Mouse (Mus musculus): ENCODE results near the gene 9030612E09Rik.

9030612E09Rik gene

DNA sequence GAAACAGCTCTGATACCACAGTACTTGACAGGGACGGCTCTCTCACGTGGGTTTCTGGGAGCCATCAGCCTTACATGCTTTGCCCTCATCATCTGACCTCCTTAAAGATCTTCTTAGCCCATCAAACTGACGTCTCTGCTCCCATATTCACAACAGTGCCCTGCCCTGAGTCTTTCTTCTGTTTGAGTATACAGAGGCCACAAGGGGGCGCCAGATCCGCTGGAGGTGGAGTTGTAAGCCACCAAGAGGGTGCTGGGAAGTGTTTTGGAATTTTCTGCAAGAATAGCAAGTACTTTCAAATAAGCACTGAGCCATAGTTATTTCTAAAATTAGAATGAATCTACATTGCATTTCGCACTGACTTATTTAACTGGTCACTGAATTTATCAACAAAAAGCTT, 37.4 kb downstream of the 9030612E09Rik start:
- DNase-seq, result peak; percentile 84

DNA sequence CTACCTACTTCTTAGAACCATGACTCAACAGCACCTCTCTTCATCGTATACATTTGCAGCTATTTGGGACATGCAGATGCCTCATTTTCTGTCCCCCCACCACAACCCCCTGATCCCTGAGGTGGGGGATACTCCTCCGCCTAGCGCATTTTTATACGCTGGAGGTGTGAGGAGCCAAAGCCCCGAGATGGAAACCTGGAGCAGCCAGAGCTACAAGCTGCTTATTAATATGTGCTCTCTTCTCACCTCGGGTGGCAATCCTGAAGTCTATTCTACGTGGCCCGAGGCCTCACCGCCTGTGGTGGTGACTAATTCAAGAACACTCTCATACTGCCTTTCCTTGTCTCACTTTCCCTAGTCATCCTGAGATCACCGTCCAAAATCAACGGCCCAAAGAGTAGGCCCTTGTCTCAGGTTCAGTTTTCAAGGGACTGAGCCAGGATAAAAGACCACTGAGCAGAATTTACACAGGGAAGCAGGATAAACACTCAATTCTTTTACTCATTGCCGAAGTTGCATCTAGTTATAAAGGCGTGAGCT, 42.9 kb downstream of the 9030612E09Rik start:
- no peak for DNase-seq

DNA sequence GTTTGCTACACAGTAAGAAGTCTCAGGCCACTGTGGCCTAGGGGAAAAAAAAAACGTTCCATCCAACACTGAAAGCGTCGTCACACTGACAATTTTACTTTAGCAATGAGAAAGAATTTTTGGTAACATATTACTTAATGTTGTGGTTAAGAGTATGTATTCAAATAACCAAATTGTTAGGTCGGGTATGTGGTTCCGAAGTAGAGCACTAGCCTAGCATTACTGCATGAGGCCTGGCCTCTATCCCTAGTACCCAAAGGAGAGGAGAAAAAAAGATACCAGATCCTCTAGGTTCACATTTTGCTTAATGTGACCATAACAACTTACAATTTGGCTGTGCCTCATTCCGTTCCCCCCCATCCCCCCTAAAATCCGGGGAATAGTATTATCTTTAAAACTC, 46.0 kb downstream of the 9030612E09Rik start:
- DNase-seq, result no peak

DNA sequence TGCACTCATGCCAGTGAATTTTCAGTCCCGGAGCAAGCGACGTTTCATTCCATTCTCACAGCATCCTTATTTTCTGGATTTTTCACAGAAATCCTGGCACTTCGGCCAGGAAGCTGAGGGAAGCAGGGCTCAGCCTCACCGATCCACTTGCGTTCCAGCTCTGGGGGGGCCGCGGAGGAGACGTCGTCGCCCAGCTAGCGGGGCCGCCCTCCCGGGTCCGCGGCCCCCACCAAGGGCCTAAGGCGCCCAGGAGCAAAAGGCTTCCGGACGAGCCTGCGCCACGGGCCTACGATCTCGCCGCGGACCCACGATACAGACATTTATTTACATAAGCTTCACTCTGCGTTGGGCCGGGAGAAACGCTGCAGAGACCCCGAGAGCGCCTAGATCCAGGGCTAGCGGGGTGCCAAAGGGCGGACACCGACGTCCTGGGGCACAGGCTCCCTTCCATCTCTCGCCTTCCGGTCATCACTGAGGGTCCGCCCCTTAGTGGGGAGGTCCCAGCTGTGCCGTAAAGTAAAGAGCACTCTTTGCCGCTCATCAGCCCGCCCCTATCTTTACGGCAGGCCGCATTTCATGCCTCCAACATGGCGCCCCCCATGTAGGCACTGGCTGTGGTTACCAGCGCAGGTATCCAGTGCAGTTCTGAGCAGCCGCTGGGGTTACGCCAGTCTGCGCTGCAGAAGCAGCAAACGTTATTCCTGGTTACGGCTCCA, 46.6 kb downstream of the 9030612E09Rik start, which contains the start of gene Pdss2:
Gene Pdss2 (plus strand): TSS at position 577 of the 716 bp plus-strand sequence.
- DNase-seq, result peak; percentile 91

DNA sequence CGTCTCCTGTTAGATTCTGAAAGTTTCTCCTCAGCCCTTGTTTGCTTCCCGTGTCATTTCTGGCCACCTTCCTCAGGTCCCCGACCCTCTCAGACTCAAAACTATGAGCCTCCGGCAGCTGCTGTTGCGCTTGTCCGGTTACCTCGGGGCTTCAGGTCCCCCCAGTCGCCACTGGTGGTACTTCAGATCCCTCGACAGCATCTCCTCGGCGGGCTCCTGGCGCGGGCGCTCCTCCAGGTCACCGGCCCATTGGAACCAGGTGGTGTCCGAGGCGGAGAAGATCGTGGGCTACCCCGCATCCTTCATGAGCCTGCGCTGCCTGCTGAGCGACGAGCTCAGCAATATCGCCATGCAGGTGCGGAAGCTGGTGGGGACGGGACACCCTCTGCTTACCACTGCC, 47.2 kb downstream of the 9030612E09Rik start:
- peak; percentile 58 for DNase-seq

DNA sequence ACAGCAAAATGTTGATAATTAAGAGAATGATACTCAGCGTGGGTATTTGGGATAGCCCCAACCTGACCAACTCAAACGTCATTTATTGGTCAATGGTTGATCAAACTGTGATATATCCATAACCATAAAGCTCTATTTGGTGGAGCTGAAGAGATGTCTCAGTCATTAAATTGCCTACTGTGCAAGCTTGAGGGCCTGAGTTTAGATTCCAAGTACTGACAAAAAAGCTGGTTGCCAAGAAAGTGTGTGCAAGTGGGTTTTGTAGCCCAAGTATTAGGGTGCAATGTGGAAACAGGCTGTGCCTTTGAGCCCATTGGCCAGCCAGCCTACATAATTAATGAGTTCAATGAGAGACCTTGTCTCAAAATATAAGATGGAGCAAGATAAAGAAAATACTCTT, 48.9 kb downstream of the 9030612E09Rik start:
- no peak for DNase-seq

Measured in thymus, postnatal 4 days (tissue).